Mouse (Mus musculus) left cerebral cortex, adult 9 months (tissue): ENCODE measurements around the gene Idh3g.
"Not testable (repeated sequence)": the region's sequence is repeated elsewhere in the genome, so short reads cannot be mapped to it uniquely, and the experiment has no call there.

Experiments
- DNase-seq, 2 experiments: peaks; one replicate each; pipeline ENCODE4 v3.0.0; 2022; ENCODE audit warnings: low spot score in 2 of 2

Idh3g gene

DNA sequence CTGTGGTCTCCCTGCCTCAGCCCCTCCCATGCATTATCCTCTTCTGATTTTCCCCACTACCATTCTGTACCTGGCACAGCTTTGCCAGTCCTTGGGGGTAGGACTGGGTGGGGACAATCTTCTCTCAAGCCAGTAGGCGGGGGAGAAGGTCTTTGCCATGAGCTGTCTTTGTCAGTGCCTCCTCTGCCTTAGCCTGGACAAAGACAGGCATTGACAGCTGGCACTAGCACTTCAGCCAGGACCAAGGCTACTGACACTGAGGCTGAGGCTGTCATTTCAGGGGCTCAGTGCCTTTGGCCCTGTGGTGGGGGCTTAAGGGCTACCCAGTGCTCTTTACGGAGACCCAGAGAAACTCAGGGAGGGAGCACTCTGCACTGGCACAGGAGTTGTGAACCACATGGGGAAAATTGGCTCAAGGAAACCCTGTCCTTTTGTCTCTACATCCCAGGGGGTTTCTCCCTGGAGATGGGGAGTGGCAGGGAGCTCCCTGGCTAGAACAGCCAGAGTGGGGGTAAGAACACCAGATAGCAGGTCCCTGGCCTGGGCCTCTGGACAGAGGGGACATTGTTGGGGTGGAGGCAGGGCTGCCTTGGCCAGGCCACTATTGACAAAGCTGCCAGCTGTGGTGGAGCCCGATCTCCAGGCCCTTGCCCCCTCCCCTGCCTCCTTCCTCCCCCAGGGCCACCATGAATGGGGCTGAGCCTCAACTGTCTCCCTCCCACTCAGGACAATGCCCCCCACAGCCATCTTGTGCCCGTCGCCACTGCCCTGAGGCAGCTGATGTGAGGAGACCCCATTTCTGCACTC, 30.2 kb downstream of the Idh3g start, which contains the start of gene Plxnb3:
Gene Plxnb3 (plus strand): TSS at position 757 of the 807 bp plus-strand sequence.
- peak in 1 of 2 experiments; percentile 27 for DNase-seq

GRCm38 (mm10) chrX:73748977-73749376, 37.7 kb downstream of the Idh3g start:
- no peak for DNase-seq

DNA sequence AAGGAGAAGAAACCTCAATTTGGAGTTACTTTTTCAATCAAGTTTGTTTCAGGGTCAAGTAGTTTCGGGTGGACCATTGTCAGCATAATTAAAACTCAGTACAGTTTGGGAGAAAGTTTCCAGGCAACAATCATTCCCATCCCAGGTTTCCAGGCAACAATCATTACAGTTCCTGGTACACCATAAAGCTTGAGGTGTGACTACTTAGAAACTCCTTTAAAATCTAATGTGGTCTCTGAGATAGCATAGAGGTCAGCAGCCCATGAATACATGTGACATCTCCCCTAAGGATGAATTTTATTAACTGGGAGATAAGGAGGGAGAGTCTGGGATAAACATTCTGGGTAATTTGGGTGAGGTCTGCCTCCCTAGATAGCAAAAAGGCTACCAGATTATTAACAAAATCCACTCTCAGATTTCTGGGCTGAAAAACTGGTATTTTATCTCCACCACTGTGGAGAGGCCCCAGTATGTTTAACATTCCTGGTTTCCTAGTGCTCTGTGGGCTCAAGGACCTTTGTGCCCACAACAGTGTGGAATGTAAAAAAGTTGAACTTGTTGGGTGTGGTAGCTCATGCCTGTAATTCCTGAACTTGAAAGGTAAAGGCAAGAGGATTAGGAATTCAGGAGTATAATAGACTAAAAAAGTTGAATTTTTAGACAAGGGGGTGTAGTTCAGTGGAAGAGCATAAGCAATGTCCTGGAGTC, 41.8 kb downstream of the Idh3g start:
- no peak for DNase-seq

DNA sequence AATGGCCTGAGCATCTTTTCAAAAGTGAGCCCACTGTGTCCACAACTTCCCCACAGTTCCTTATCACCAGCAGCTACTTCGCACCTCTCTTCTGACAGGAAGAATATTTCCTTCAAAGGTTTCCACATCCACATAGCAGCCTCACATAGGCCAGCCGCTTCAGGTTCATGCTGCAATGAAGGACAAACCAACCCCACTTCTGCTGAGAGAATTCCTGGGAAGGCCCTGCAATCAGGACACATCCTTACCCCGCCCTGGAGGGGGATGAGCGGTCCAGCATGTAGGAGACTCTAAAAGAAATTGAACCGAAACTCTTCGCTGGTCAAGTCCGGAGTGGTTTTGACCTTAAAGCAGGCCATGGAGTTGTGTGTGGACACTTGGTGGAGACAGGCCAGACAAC, 46.9 kb downstream of the Idh3g start:
- not testable (repeated sequence) for DNase-seq

GRCm38 (mm10) chrX:73739151-73739550, 47.5 kb downstream of the Idh3g start:
- DNase-seq: no peak

- no peak for DNase-seq
These were observed 48.5 kb downstream of the Idh3g start for GRCm38 (mm10) chrX:73738155-73738554.

GRCm38 (mm10) chrX:73730908-73731307, 55.8 kb downstream of the Idh3g start:
- no peak for DNase-seq
